Mouse (Mus musculus) heart, adult 9 months (tissue): ENCODE results near the gene Sat2.
"Not testable (repeated sequence)": the region's sequence is repeated elsewhere in the genome, so short reads cannot be mapped to it uniquely, and the experiment has no call there.

Experiments
- DNase-seq, 2 experiments: peaks; one replicate each; pipeline ENCODE4 v3.0.0; 2022; ENCODE audit warnings: low spot score in 2 of 2

The Sat2 gene

GRCm38 (mm10) chr11:69600098-69600497 is 21.7 kb upstream of the Sat2 start:
- DNase-seq, result peak in 1 of 2 experiments; percentile 61

- DNase-seq, result no peak
Measured at GRCm38 (mm10) chr11:69601768-69602167, 20.1 kb upstream of the Sat2 start.

- peak; percentile 48 to 72 for DNase-seq
Measured at GRCm38 (mm10) chr11:69603516-69603915, 18.3 kb upstream of the Sat2 start.

DNA sequence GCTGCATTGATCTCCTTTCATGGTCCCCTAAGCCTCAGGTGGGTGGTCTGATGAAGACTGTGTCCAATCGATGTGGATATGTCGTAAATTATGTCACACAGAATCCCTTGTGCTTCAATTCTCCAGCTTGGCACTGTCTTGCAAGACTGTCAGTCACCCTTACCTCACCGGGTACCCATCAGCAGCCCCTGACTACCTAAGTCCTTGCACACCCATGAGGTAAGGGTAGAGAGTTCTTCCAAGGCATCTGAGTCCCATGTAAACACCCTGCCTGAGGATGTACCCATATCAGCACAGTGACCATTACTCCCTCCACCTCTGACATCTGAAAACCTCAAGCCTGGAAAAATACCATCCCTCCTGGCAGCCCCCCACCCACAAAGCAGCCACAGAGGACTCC is 17.5 kb upstream of the Sat2 start:
- no peak for DNase-seq

DNA sequence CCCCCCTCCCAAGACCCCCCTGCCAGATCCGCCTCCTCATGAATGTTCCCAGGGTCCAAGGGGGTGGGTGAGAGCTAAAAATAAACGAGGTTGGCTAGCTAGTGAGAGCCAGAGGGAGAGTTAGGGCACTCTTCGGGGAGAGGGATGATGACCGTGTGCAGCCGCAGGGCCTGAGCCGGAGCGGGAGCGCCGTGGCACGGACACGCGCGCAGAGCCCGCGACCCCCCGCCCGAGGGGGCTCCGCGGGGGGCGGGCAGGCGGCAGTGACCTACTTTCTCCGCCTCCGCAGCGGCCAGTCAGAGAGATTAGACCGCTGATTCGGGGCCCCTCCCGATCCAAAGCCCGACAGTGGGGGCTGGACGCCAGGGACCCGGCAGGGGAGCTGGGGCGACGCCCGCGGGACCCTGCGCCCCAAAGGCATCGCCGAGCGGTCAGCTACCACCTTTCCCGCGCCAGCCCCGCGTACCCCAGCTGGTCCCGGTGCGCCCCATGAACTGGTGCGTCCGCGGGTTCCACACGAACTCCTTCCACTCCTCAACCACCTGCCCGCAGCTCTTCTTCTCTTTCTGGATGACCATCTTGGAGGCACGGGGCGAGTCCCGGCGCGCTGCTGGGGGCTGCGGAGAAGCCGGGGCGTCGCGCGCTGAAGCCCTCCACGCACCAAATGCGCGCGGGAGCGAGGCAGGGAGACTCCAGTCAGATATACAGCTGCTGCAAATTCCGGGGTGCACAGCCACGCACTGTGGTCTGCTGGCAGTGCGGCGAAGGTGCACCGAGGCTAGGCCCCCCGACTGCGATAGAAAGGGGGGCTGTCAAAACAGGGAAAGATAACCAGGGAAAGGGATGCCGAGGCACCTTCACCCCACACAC is 16.8 kb upstream of the Sat2 start:
- DNase-seq, result peak in 1 of 2 experiments; percentile 27

GRCm38 (mm10) chr11:69605726-69606490 is 15.9 kb upstream of the Sat2 start, which contains the start of gene Atp1b2:
Gene Atp1b2, minus strand, starts transcription at chr11:69605942.
- peak; percentile 49 to 72 for DNase-seq

DNA sequence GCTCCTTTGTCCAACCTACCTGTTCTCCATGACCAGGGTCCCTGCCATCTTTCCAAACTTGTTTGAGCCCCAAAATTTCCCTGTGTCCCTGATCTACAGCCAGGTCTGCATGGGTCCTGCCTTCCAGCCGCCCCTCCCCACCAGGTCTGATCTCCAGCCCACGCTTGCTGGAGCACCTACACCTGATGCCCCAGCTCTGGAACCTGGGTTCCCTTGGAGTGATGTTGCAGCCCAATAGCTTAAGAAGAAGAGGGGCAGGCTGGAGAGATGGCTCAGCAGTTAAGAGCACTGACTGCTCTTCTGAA is 15.4 kb upstream of the Sat2 start:
- DNase-seq, result no peak

- no peak for DNase-seq
Measured at GRCm38 (mm10) chr11:69606832-69607231, 15.0 kb upstream of the Sat2 start.

GRCm38 (mm10) chr11:69608525-69608924 is 13.3 kb upstream of the Sat2 start:
- DNase-seq, result no peak

DNA sequence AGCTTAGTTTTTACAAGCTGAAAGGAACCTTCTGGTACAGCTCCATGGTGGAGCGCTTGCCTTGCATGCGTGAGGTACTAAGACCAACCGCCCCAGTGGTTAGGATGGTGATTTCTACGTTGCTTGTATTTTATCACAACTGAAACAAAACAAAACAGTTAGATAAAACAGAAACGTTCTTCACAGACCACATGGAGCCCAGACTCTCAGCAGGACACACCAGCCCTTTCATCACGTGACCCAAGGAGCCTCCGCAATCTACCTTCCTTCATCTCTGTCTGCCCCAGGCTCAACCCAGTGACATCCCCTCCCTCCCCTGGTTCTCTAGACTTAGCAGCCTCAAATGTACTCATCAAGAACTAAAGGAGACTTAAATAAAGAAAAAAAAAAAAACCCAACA is 12.4 kb upstream of the Sat2 start:
- no peak for DNase-seq

DNA sequence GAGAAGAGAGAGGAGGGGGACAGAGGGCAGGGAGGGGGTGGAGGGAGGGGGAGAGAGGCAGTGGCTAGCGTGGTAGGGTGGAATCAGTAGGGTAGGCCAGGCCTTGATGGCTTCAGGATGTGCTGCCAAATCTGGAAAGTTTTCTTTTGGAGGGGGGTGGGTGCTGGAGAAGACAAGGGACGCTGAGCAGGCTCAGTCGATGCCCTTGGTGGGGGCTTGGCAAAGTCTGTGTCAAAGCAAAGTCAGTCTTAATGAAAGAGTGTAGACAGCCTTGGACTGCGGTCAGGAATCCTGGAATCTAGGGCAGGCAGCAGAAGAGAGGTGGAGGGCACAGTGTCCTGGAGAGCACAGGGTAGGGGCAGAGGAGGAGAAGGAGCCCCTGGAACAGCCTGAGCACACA is 10.9 kb upstream of the Sat2 start:
- DNase-seq, result no peak

- DNase-seq, result peak; percentile 71 to 85
Measured at GRCm38 (mm10) chr11:69613553-69614256, 8.1 kb upstream of the Sat2 start.

DNA sequence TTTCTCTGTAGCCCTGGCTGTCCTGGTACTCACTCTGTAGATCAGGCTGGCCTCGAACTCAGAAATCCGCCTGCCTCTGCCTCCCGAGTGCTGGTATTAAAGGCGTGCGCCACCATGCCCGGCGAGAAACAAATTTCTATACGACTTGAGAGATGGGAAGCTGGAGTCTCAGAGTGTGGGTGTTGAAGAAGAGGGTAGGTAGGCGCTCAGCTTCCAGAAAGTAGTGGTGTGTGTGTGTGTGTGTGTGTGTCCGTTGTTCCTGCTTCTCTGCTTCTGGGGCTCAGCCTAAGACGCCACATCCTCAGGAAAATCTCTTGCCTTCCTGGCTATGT is 7.6 kb upstream of the Sat2 start:
- not testable (repeated sequence) for DNase-seq

- DNase-seq, result no peak
Measured at GRCm38 (mm10) chr11:69616781-69617180, 5.0 kb upstream of the Sat2 start.

- no peak for DNase-seq
Measured at GRCm38 (mm10) chr11:69617805-69618204, 4.0 kb upstream of the Sat2 start, which contains the start of gene Shbg. Gene Shbg, minus strand, starts transcription at chr11:69617905.

DNA sequence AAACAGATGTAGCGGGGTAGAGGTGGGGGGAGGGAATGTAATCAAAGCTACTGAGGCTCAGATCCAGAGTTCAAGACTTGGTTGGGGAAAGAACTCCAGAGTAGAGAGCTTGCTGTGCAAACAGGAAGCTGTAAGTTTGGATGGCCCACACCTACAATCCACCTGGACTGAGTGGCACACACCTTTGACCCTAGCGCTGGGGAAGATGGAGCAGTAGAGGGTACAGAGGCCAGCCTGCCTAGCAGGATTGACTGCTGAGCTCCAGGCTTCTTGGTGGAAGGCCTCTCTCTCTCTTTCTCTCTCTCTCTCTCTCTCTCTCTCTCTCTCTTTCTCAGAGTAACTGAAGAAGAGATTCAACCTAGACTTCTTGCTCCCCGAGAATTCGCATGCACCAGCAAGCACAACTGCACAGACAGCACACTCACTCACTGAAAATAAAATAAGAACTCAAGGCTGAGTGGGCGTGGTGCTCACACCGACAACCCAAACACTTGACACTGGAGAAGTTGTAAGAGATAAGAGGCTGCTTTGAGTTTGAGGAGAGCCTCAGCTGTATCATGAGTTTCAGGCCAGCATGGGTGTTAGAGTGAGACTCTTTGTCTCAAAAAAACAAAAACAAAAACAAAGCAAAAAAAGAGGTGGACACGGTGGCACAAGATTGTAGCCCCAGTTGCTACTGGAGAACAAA is 1.3 kb upstream of the Sat2 start:
- DNase-seq, result no peak

DNA sequence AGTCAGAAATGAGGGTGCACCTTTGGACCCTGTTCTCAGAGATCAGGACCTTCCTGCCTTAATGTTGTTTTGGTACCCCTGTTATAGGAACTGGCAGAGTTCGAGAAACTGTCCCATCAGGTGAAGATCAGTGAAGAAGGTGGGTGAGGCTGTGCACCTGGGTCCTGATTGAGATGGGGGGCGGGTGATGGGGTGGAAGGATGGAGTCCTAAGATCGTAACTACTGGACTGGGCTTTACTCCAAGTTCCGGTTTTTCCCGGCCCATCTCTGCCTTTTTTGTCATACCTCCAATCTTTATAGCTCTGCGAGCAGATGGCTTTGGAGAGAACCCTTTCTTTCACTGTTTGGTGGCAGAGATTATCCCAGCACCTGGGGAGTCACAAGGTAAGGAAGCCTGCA is 582 bp downstream of the Sat2 start:
- DNase-seq, result no peak

DNA sequence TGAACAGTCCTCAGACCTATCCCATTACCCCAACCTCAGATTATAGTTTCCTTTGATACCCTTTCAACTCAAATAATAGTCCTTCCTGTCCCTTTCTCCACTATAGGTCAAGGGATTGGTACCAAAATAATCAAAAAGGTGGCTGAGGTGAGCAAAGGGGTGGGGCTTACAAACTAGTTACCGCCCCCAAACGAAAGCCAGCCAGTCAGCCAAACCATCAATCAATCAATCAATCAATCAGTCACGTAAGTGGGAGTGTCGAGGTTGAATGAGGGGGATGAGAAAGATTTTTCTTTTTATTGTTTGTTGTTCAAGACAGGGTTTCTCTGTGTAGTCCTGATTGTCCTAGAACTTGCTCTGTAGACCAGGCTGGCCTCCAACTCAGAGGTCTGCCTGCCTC is 1.2 kb downstream of the Sat2 start:
- no peak for DNase-seq

- DNase-seq, result not testable (repeated sequence)
Measured at GRCm38 (mm10) chr11:69624339-69624738, 2.5 kb downstream of the Sat2 start.

- peak; percentile 35 to 62 for DNase-seq
Measured at GRCm38 (mm10) chr11:69628286-69628685, 6.5 kb downstream of the Sat2 start.

- no peak for DNase-seq
Measured at GRCm38 (mm10) chr11:69629802-69630201, 8.0 kb downstream of the Sat2 start.
